Mouse (Mus musculus) kidney, adult 2 months (tissue): ENCODE data around the gene Fxyd5.

Experiments used
- CTCF ChIP-seq: fragments of 200-500 bp; conservative IDR thresholded peaks from 2 replicates; pipeline ENCODE4 v1.5.1; 2011; ENCODE audit warnings: low read depth, mild to moderate bottlenecking, control low read depth, low read length, moderate library complexity, mixed read lengths; ENCODE audit not compliant: insufficient read depth, insufficient read length
- POLR2A ChIP-seq: fragments of 200-500 bp; IDR thresholded peaks from one replicate; pipeline ENCODE4 v1.6.1; 2011; ENCODE audit warnings: low read depth, low read length, control low read depth

DNA sequence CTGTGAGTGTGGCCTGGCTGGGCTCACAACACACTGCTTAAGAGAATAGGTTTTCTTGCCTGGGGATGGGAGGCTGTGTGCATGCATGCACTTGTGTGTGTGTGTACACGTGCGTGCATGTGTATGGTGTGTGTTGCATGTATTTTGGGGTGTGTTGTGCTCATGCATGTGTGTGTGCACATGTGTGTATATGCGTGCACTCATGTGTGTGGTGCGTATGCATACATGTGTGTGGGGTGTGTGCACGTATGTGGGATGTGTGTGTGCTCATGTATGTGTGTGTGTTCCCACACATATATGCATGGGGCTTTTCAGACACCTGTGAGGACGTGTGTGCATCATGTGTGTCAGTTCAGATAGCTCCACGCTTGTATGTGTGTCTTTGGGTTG, 18.3 kb upstream of the Fxyd5 start:
- TF ChIP-seq CTCF (no peak), POLR2A (no peak)
